Mouse (Mus musculus) midbrain, embryonic 16.5 days (tissue): ENCODE data around the gene 2210011C24Rik. TPM values are rescaled to one million over a fixed set of nuclear protein-coding genes. Genes with fewer than 3 reads are reported as not detected.

Source experiments
- ATAC-seq: fragments of 200-750 bp; cut with Nextera tagmentation; 2 replicates; pipeline ENCODE4 v1.8.0; 2017; ENCODE audit warnings: moderate TSS enrichment
- H3K27ac ChIP-seq: fragments of 300-500 bp; sonication (generic); 2 replicates; pipeline ENCODE4 v1.5.1; 2014; ENCODE audit warnings: mild to moderate bottlenecking, low read length, mixed read lengths
- H3K27me3 ChIP-seq: fragments of 300-500 bp; sonication (generic); 2 replicates; pipeline ENCODE4 v1.6.1; 2014; ENCODE audit warnings: low read depth, low read length, mixed read lengths; ENCODE audit not compliant: control insufficient read depth, insufficient read depth
- H3K36me3 ChIP-seq: fragments of 300-500 bp; sonication (generic); 2 replicates; pipeline ENCODE4 v1.6.1; 2014; ENCODE audit warnings: mild to moderate bottlenecking, low read length, moderate library complexity, mixed read lengths; ENCODE audit not compliant: control insufficient read depth, insufficient read depth
- H3K4me1 ChIP-seq: fragments of 300-500 bp; sonication (generic); 2 replicates; pipeline ENCODE4 v1.6.1; 2014; ENCODE audit warnings: mild to moderate bottlenecking, low read length, mixed read lengths; ENCODE audit not compliant: control insufficient read depth, insufficient read depth
- H3K4me2 ChIP-seq: fragments of 300-500 bp; sonication (generic); 2 replicates; pipeline ENCODE4 v1.6.1; 2014; ENCODE audit warnings: mild to moderate bottlenecking, low read length, mixed read lengths
- H3K4me3 ChIP-seq: fragments of 300-500 bp; sonication (generic); 2 replicates; pipeline ENCODE4 v1.5.1; 2014; ENCODE audit warnings: low read depth, mild to moderate bottlenecking, low read length, moderate library complexity, mixed read lengths
- H3K9ac ChIP-seq: fragments of 300-500 bp; sonication (generic); 2 replicates; pipeline ENCODE4 v1.6.1; 2014; ENCODE audit warnings: low read depth, low read length, mixed read lengths
- H3K9me3 ChIP-seq: fragments of 300-500 bp; sonication (generic); replicated peaks from 2 replicates; pipeline ENCODE4 v1.6.1; 2014; ENCODE audit warnings: mild to moderate bottlenecking, low read length, mixed read lengths; ENCODE audit not compliant: control insufficient read depth, poor library complexity, severe bottlenecking
- WGBS: fragments of 180-500 bp; shearing (Covaris S2); extraction: QIAGEN DNeasy Blood & Tissue Kit; methylation state at CpG from one replicate; pipeline ENCODE4 v1.1.7; 2014; 5-methylcytosine and 5-hydroxymethylcytosine counted together
- polyA plus RNA-seq: library from polyadenylated mRNA; unstranded; fragments of >200 nt; fragmentation: Nextera tagmentation; extraction: Ambion mirVana; gene quantifications from 2 replicates; pipeline ENCODE4 v1.2.1, GENCODE M21; 2015

The 2210011C24Rik gene
- polyA plus RNA-seq, 1 experiment from 2014 or later, result 0.28 TPM

DNA sequence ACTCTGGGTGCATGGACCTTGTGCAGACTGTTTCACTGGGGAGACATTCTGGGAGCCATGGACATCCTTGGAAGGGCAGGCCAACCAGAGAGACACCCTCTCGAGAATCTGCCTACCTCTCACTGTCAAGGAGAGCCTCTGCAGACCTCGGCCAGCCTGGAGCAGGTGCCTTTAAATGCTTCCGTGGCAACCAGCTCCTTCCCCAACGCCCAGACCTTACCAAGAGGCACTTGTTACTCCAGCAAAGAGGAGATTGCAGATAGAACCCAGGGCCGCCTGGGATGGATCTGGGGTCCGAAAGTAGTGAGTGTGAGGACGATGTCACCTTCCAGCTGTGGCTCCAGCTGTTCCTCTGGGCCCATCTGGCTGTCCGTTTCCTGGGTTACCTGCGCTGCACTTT is 33.8 kb downstream of the 2210011C24Rik start:
- Histone ChIP-seq H3K4me3 (no peak overlapping the region), H3K27me3 (no peaks in the 10 kb centered on the region), H3K36me3 (peaks cover 17% of the 10 kb centered on the region), H3K4me2 (no peak overlapping the region), H3K27ac (no peak overlapping the region), H3K9ac (no peak overlapping the region), H3K9me3 (no peaks in the 10 kb centered on the region), H3K4me1 (peaks cover 29% of the 10 kb centered on the region)
- no peak for ATAC-seq
- 75% methylated on average over 9 of the region's 9 CpGs for WGBS

DNA sequence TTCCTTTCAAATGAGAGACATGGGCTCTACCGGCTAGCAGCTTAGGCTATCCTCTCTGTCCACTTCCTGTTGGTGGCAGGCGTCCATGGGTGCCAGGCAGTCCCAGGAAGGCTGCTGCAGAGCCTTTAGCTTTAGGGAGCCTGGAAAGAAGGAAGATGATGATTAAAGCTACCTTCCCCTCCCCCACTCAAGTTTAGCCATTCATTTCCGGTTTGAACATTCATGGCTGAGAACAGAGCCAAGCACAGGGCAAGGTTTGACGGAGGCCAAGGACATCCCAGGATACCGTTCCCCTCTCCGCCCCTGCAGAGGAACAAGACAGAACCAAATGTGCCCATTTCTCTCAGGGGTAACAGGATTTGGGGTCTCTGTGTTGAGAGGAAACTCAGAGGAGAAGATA is 34.3 kb downstream of the 2210011C24Rik start:
- Histone ChIP-seq H3K4me3 (no peak overlapping the region), H3K27me3 (no peaks in the 10 kb centered on the region), H3K27ac (no peak overlapping the region), H3K4me1 (peaks cover 29% of the 10 kb centered on the region), H3K4me2 (no peak overlapping the region), H3K9me3 (no peaks in the 10 kb centered on the region), H3K9ac (no peak overlapping the region), H3K36me3 (peaks cover 15% of the 10 kb centered on the region)
- no peak for ATAC-seq
- WGBS, result 68% methylated on average over 6 of the region's 6 CpGs

DNA sequence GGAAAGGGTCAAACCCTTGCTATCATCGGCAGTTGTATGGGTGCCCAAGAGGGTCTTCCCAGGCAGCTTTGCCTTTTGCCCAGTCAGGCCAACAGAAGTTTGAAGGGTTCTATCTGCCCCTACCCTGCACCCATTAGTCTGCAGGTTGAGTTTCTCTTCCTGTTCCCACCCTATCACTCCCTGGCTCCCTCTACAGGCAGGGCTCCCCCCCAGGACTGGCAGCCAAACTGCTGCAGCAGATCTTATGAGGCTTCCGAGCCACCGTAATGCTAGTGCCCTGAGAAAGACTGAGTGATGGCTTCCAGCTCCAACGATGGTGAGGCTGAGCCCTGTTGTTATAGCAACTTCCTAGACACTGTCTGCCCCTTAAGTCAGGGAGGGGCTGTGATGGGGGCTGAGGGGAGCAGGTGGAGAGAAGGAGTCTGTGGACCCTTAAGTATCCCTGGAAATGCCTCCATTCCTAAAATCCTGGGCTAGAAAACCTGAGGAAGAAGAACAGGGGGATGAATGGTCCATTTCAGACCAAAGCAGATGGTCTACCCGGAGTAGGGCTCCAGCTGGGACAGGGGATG is 35.1 kb downstream of the 2210011C24Rik start:
- 87% methylated on average over 5 of the region's 5 CpGs for WGBS
- Histone ChIP-seq H3K9ac (no peak overlapping the region), H3K9me3 (no peaks in the 10 kb centered on the region), H3K36me3 (peaks cover 14% of the 10 kb centered on the region), H3K4me3 (no peak overlapping the region), H3K27me3 (no peaks in the 10 kb centered on the region), H3K4me2 (no peak overlapping the region), H3K4me1 (peaks cover 31% of the 10 kb centered on the region), H3K27ac (no peak overlapping the region)
- no peak for ATAC-seq

DNA sequence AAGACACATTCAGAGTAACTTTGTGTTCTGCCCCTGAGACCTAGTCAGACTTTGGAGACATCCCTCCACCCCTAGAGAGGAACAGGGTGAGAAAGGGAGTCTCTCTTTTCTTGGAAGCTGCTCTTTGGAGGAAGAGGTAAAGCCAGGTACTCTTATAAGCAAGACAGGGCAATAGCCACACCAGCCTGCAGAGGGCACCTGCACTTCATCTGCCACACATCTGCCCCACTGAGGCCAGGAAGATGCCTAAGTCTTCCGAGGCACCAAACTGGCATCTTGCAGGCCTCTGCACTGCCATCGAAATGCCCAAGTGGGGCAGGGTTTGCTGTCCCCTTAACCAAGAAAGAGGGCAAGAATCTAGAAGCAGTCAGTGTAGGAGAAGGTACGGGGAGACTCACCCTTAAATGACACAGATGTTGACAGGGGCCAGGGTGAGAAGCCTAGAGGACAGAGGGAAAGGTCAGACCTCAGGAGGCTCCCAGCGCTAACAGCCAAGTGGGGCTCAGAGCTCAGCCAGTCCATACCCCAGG is 35.8 kb downstream of the 2210011C24Rik start:
- H3K4me1 ChIP-seq, result peaks cover 36% of the 10 kb centered on the region
- peaks cover 7% of the 10 kb centered on the region for H3K36me3 ChIP-seq
- H3K9ac ChIP-seq, result no peak overlapping the region
- no peaks in the 10 kb centered on the region for H3K9me3 ChIP-seq
- H3K4me3 ChIP-seq, result no peak overlapping the region
- WGBS, result 85% methylated on average over 4 of the region's 4 CpGs
- ATAC-seq, result no peak
- no peaks in the 10 kb centered on the region for H3K27me3 ChIP-seq
- no peak overlapping the region for H3K27ac ChIP-seq
- H3K4me2 ChIP-seq, result no peak overlapping the region

DNA sequence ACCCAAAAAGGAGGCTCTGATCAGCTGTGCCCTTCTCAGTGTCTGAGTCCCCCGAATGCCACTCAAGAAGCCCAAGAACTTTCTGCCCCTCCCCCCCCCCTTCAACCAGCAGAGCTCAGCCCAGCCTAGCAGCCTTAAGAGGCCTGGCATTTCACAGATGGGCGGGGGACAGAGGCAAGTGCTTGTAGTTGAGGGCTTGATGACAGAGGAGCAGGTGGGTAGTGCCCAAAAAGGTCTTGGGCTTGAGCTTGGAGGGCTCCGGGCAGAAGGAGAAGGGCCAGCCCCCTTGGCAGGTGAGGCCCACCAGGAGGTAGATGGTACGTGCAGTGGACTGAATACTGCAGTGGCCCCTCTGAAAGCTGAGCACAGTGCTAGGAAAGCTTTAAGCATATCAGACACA is 37.5 kb downstream of the 2210011C24Rik start:
- ATAC-seq, result no peak
- H3K4me1 ChIP-seq, result peaks cover 36% of the 10 kb centered on the region
- H3K9me3 ChIP-seq, result no peaks in the 10 kb centered on the region
- no peak overlapping the region for H3K9ac ChIP-seq
- no peaks in the 10 kb centered on the region for H3K27me3 ChIP-seq
- WGBS, result 84% methylated on average over 4 of the region's 4 CpGs
- H3K4me2 ChIP-seq, result peak overlapping the region; percentile 86
- H3K27ac ChIP-seq, result no peak overlapping the region
- no peaks in the 10 kb centered on the region for H3K36me3 ChIP-seq
- H3K4me3 ChIP-seq, result peak overlapping the region; percentile 92; the same call in 1 of the 2 replicates

DNA sequence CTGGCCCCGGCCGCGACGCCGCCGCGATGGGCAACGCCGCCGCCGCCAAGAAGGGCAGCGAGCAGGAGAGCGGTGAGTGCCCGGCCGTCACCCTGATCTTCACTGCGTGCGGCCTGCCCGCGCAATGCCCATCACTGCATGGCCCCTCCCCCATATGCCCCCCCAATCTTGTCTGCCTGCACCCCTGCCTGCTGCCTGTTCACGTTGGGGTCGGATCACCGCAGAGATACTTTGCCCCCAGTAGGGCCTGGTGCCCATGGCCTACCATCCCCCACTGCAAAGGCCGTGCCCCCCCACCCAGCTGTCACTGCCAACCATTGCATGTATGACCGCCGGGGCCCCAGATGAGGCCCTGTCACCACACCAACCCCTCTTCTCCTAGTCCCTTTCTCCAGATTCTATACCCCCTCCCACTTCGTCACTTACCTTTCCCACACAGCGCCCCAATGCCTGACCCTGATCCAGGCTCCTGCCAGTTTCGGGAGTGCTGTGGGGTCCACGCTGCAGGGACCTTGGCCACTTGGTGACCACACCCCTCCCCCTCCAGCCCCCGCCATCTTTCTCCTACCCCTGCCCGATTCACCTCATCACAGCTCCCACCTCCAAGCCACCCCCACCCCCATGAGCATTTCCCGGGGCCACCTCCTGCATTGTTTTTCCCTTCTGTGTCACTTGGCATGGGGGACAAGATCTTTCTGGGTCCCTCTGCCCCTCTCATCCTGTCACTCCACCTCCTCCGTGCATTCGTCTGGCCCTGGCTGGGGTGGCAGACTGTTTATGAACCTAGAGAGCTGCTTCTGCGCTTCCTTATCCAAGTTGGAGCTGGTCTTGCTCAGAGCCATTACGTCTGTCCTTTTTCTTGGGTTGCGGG is 38.6 kb downstream of the 2210011C24Rik start:
- Histone ChIP-seq H3K9me3 (no peaks in the 10 kb centered on the region), H3K27ac (peak overlapping the region; percentile 82), H3K4me2 (peak overlapping the region; percentile 86), H3K4me1 (peaks cover 36% of the 10 kb centered on the region), H3K27me3 (no peaks in the 10 kb centered on the region), H3K9ac (peak overlapping the region; percentile 93), H3K4me3 (peak overlapping the region; percentile 92), H3K36me3 (no peaks in the 10 kb centered on the region)
- WGBS, result 2% methylated on average over 37 of the region's 37 CpGs
- peak; percentile 49 for ATAC-seq

DNA sequence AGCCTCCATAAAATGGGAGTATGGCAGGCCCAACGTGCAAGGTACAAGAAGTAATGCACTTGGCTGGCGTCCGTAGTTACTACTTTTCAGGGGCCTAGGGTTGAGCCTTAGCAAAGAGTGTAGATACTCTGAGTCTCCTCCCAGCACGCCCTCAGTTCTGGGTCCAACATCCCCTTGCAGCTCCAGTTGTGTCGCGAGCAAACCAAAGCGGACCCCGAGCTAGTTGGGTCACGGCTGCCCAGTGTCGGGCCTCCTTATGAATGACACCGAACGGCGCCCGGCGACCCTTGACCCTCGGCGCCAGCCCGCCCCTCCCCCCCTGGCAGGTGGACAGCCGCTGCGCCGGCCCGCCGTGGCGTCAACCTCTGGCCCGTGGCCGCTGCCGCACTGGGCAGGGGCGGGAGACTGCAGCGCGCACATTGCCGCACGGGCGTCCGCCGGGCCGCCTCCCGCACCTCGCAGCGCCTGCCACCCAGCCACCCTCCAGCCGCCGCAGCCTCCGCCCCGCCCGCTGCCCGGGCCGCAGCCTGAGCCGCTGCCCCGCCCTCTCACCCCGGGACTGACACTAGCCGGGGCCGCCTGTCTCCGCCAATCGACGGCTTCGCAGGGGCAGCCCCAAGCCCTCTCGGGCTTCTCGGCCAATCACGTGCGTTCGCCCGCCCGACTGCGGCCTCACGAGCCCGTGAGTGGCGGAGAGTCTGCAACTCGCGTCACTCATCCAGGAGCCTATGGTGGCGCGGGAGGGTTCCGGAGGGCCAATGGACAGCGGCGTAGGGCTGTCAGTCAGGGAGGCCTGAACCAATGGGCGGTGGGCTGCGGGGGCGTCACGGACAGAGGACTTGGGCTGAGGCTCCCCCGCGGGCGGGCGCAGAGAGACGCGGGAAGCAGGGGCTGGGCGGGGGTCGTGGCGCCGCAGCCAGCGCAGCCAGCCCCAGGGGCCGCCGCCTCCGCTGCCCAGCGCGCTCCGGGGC is 39.5 kb downstream of the 2210011C24Rik start, which contains the start of gene Prkaca:
TSS of gene Prkaca (plus strand) at position 844 of the 971 bp plus-strand sequence.
- Histone ChIP-seq H3K27me3 (no peaks in the 10 kb centered on the region), H3K4me3 (peak within 1 kb of the TSS; percentile 92), H3K27ac (peak within 1 kb of the TSS; percentile 88), H3K9me3 (no peaks in the 10 kb centered on the region), H3K9ac (peak within 1 kb of the TSS; percentile 93), H3K4me2 (peak within 1 kb of the TSS; percentile 86), H3K36me3 (no peaks in the 10 kb centered on the region), H3K4me1 (peaks cover 26% of the 10 kb centered on the region)
- peak; percentile 100 for ATAC-seq
- WGBS, result under 1% methylated on average over 71 of the region's 94 CpGs

DNA sequence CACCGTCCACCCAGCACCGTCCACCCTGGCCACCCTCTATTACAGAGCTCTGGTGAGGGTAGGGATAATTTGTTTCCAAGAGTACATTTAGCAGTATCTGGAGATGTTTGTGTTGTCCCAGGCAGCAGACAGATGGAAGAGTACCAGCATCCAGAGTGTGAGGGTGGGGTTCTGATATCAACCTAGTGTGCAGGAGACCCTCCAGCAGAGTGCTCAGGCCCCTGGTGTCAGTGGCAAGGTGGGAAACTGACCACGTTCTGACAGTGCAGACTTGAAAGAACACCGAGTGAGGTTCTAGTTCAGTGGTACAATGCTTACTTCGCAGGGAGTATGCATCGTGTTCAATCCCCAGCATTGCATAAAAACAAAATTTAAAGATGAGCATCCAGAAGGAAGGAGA is 40.3 kb downstream of the 2210011C24Rik start:
- Histone ChIP-seq H3K27ac (peak overlapping the region; percentile 88; the same call in 1 of the 2 replicates), H3K27me3 (no peaks in the 10 kb centered on the region), H3K9ac (peak overlapping the region; percentile 92), H3K4me2 (peak overlapping the region; percentile 65), H3K36me3 (no peaks in the 10 kb centered on the region), H3K4me1 (peaks cover 19% of the 10 kb centered on the region), H3K4me3 (peak overlapping the region; percentile 92), H3K9me3 (no peaks in the 10 kb centered on the region)
- 70% methylated on average over 6 of the region's 6 CpGs for WGBS
- ATAC-seq, result no peak
